ENCODE assay signal across 8 mouse cellular contexts in genomic region chr6:29178888-29179658, GRCm38 (mm10). TPM values are rescaled to one million over a fixed set of nuclear protein-coding genes. Genes with fewer than 3 reads are reported as not detected.
DNase-seq lines count a peak whose midpoint lies in the region; ATAC-seq and TF ChIP-seq lines count a peak whose summit lies in the region.

Gene Prrt4 (minus strand): TSS chr6:29179584.

- H3K36me3 ChIP-seq in ES-Bruce4 (ENCODE audit: control insufficient read depth, insufficient read depth, low read length, poor library complexity, severe bottlenecking), result no peaks in the 10 kb centered on the region
- no peaks in the 10 kb centered on the region for H3K36me3 ChIP-seq in forebrain, embryonic 13.5 days (ENCODE audit: poor library complexity, severe bottlenecking)
- H3K36me3 ChIP-seq in liver, embryonic 15.5 days (replicated peaks), result no peaks in the 10 kb centered on the region

- peak; percentile 87 for ATAC-seq in forebrain, embryonic 13.5 days
- no peak for ATAC-seq in liver, embryonic 15.5 days (ENCODE audit: insufficient read depth)
- ATAC-seq in activated CD4-positive, CD25-positive, alpha-beta regulatory T cell, adult 4 months, result no peak

- TF ChIP-seq EP300 in ES-Bruce4 (IDR thresholded peaks at IDR 0.05; ENCODE audit: insufficient read depth, low read depth, low read length), result no peak

- peak; percentile 72 to 79 for DNase-seq in heart, postnatal 14 days
- peak; percentile 69 for DNase-seq in layer of hippocampus, adult 11-12 months (ENCODE audit: low spot score)

- intact Hi-C loops in heart, postnatal 14 days (cut with DNase I), result no loop called here

- WGBS in forebrain, embryonic 13.5 days, result under 1% methylated on average over 63 of the region's 79 CpGs
- WGBS in liver, embryonic 15.5 days (ENCODE audit: insufficient replicate concordance), result under 1% methylated on average over 79 of the region's 79 CpGs
- under 1% methylated on average over 79 of the region's 79 CpGs for WGBS in olfactory bulb, adult 2 months

- no peaks in the 10 kb centered on the region for H3K4me1 ChIP-seq in ES-Bruce4 (ENCODE audit: control insufficient read depth, insufficient read depth, low read length)
- H3K4me1 ChIP-seq in brown adipose tissue, adult 24 weeks (ENCODE audit: control insufficient read depth, insufficient read depth, insufficient read length, low read length), result no peaks in the 10 kb centered on the region
- peaks cover 11% of the 10 kb centered on the region for H3K4me1 ChIP-seq in forebrain, embryonic 13.5 days
- H3K4me1 ChIP-seq in liver, embryonic 15.5 days (replicated peaks), result peaks cover 8% of the 10 kb centered on the region; the same call in 1 of the 2 replicates
- H3K4me1 ChIP-seq in olfactory bulb, adult 2 months (ENCODE audit: control insufficient read depth, insufficient read depth, low read length), result peaks cover 13% of the 10 kb centered on the region

- peak within 1 kb of the TSS; percentile 72 for H3K9ac ChIP-seq in ES-Bruce4 (ENCODE audit: low read depth, poor library complexity, severe bottlenecking)
- H3K9ac ChIP-seq in forebrain, embryonic 13.5 days, result peak within 1 kb of the TSS; percentile 74
- no peak within 1 kb of the TSS for H3K9ac ChIP-seq in liver, embryonic 15.5 days

- no peaks in the 10 kb centered on the region for H3K9me3 ChIP-seq in ES-Bruce4 (replicated peaks; ENCODE audit: control insufficient read depth, insufficient read depth, low read length, poor library complexity, severe bottlenecking)
- H3K9me3 ChIP-seq in forebrain, embryonic 13.5 days (replicated peaks), result no peaks in the 10 kb centered on the region
- H3K9me3 ChIP-seq in liver, embryonic 15.5 days (replicated peaks), result no peaks in the 10 kb centered on the region

- no peak within 1 kb of the TSS for H3K27ac ChIP-seq in ES-Bruce4 (ENCODE audit: insufficient read depth, low read length)
- H3K27ac ChIP-seq in brown adipose tissue, adult 24 weeks (replicated peaks; ENCODE audit: low read depth, low read length), result no peak within 1 kb of the TSS
- H3K27ac ChIP-seq in forebrain, embryonic 13.5 days, result peak within 1 kb of the TSS; percentile 82
- H3K27ac ChIP-seq in liver, embryonic 15.5 days (replicated peaks), result no peak within 1 kb of the TSS
- H3K27ac ChIP-seq in olfactory bulb, adult 2 months (ENCODE audit: insufficient read depth, low read depth, low read length), result peak within 1 kb of the TSS; percentile 47

- no peaks in the 10 kb centered on the region for H3K27me3 ChIP-seq in ES-Bruce4 (ENCODE audit: control insufficient read depth, insufficient read depth, low read length, poor library complexity, severe bottlenecking)
- peaks cover 47% of the 10 kb centered on the region for H3K27me3 ChIP-seq in forebrain, embryonic 13.5 days
- peaks cover 92% of the 10 kb centered on the region for H3K27me3 ChIP-seq in liver, embryonic 15.5 days

- H3K4me3 ChIP-seq in ES-Bruce4 (ENCODE audit: low read depth, low read length), result peak within 1 kb of the TSS; percentile 79
- H3K4me3 ChIP-seq in brown adipose tissue, adult 24 weeks (ENCODE audit: insufficient read depth, low read depth, low read length), result peak within 1 kb of the TSS; percentile 55
- H3K4me3 ChIP-seq in forebrain, embryonic 13.5 days, result peak within 1 kb of the TSS; percentile 61
- H3K4me3 ChIP-seq in liver, embryonic 15.5 days (replicated peaks), result peak within 1 kb of the TSS; percentile 46
- H3K4me3 ChIP-seq in olfactory bulb, adult 2 months (ENCODE audit: insufficient read depth, low read depth, low read length), result peak within 1 kb of the TSS; percentile 58

- no peak for TF ChIP-seq CTCF in ES-Bruce4 (IDR thresholded peaks at IDR 0.05; ENCODE audit: low read depth, low read length)
- TF ChIP-seq CTCF in olfactory bulb, adult 2 months (IDR thresholded peaks at IDR 0.05; ENCODE audit: insufficient read depth, low read depth, low read length), result no peak

- TF ChIP-seq POLR2A in ES-Bruce4 (IDR thresholded peaks at IDR 0.05; ENCODE audit: insufficient read depth, low read length), result no peak
- peak; percentile 34 for TF ChIP-seq POLR2A in olfactory bulb, adult 2 months (IDR thresholded peaks at IDR 0.05; ENCODE audit: insufficient read depth, low read depth, low read length)

- peak within 1 kb of the TSS; percentile 84 for H3K4me2 ChIP-seq in forebrain, embryonic 13.5 days
- H3K4me2 ChIP-seq in liver, embryonic 15.5 days, result peak within 1 kb of the TSS; percentile 70

RNA-seq across cellular contexts. Expression of gene Prrt4, which starts in this region (rescaled TPM):
- polyA plus RNA-seq in ES-Bruce4 (2011; ENCODE audit: insufficient read depth, insufficient read length, low read depth, missing spikeins), result 0.20 and 0.52 TPM in 2 replicates
- 1.5 and 1.6 TPM in 2 replicates for polyA plus RNA-seq in brown adipose tissue, adult 24 weeks (2012; ENCODE audit: insufficient read depth, insufficient read length, missing spikeins)
- polyA plus RNA-seq in forebrain, embryonic 13.5 days (2015; fragmentation: Nextera tagmentation; extraction: Ambion mirVana), result 1.5 and 1.8 TPM in 2 replicates
- total RNA-seq in heart, postnatal 14 days (2021), result 1 to 10 TPM; 4.2 to 4.7 TPM
- 0.02 and 0.06 TPM in 2 replicates for polyA plus RNA-seq in liver, embryonic 15.5 days (2015; fragmentation: Nextera tagmentation; extraction: Ambion mirVana)
- not detected in 2 replicates for polyA plus RNA-seq in olfactory bulb, adult 2 months (2012; ENCODE audit: insufficient read depth, insufficient read length, low replicate concordance, missing spikeins)
- polyA plus RNA-seq in activated CD4-positive, CD25-positive, alpha-beta regulatory T cell, adult 4 months (2017; shearing (Covaris generic)), result not detected

Comparison
In these comparisons a context has a peak if more than half of its experiments do, and no peak if none do; other contexts are left out.
1. H3K27ac ChIP-seq: peak in forebrain, embryonic 13.5 days (single experiment) and olfactory bulb, adult 2 months (single experiment); none in ES-Bruce4 (single experiment), brown adipose tissue, adult 24 weeks (single experiment) and liver, embryonic 15.5 days (single experiment).
2. Peak in every context shown above with its lines, with median percentiles within 50 percentile points of each other: H3K4me3 ChIP-seq.